10 mouse cellular contexts compared by ENCODE assay signal in the genomic region with DNA sequence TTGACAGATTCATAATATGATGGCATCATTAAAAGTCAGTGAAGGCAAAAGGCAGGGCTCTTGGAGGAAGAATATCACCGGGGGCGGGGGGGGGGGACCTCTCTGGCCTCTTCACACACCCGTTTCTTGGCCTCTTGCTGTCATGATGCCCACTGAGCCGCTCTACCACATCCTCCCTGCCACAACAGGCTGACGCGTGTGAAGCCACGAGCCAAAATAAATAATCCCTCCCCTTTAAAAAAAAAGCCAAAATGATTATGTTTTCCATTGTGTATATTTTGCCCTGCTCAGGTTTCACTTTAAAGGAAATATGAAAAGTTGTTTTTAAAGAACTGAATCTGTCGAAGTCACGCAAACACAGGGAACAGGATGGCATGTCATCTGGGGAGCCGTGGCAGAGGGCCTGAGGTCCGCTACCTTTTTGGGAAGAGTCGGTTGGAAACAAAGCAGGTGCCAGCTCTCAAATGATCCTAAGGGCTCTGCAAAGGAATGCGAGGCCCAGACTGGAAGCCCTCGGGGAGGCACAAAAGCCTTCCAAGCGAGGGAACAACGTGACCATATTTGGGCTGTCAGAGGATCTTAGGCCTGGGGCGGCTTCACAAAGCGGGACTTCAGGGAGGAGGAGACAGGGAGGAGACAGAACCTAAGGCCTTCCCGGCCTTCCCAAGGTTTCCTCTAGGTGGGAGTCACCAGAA. TPM values are rescaled to one million over a fixed set of nuclear protein-coding genes. Genes with fewer than 3 reads are reported as not detected.
DNase-seq lines count a peak whose midpoint lies in the region; ATAC-seq and TF ChIP-seq lines count a peak whose summit lies in the region.
"Had no signal": no experiment of that assay in that cellular context is flagged by ENCODE, and none has a peak within 500 bp of the region (broad histone marks: within the 10 kb centered on the region; RNA-seq: fewer than 3 reads in every experiment).

No protein-coding gene starts in this region.

- TF ChIP-seq CTCF in Patski (IDR thresholded peaks at IDR 0.05) = no peak

- no peak overlapping the region for H3K9ac ChIP-seq in limb, embryonic 12.5 days (replicated peaks)
- peak overlapping the region; percentile 70 for H3K9ac ChIP-seq in heart, embryonic 13.5 days

- 0 out of 2 replicates have a peak overlapping the region, but pooled peaks have one; percentile 41 for H3K27ac ChIP-seq in limb, embryonic 12.5 days
- no peak overlapping the region for H3K27ac ChIP-seq in limb, embryonic 10.5 days
- peak overlapping the region; percentile 90 for H3K27ac ChIP-seq in heart, embryonic 13.5 days (replicated peaks)

- ATAC-seq in limb, embryonic 12.5 days (ENCODE audit: insufficient number of reproducible peaks, insufficient read depth, low FRiP score, low TSS enrichment, low read depth) = no peak
- peak; percentile 58 for ATAC-seq in Patski
- peak; percentile 61; the same call in 1 of the 2 replicates for ATAC-seq in heart, embryonic 13.5 days (ENCODE audit: extremely low read depth, insufficient number of reproducible peaks, low FRiP score, low TSS enrichment)
- no peak for ATAC-seq in megakaryocyte-erythroid progenitor cell, adult 5-6 weeks (replicated peaks; ENCODE audit: low FRiP score, low TSS enrichment, poor library complexity, severe bottlenecking)
- no peak for ATAC-seq in cerebellum, adult (ENCODE audit: insufficient number of reproducible peaks, low FRiP score, low TSS enrichment)

- DNase-seq in limb, embryonic 10.5 days (ENCODE audit: low spot score) = no peak
- DNase-seq in Patski (ENCODE audit: low read depth, low spot score) = no peak
- DNase-seq in lung, postnatal 36 days = peak; percentile 58
- DNase-seq in right cerebral cortex, postnatal 25 days = no peak
- DNase-seq: cerebellum, postnatal 25 days; thymus, postnatal 14 days had no signal

- 72% methylated on average over 19 of the region's 19 CpGs for WGBS in limb, embryonic 12.5 days
- WGBS in limb, embryonic 10.5 days = 75% methylated on average over 19 of the region's 19 CpGs
- WGBS in heart, embryonic 13.5 days = 37% methylated on average over 19 of the region's 19 CpGs

- CTCF ChIA-PET in Patski (lab: Charles Lee) = no interaction called here

- in situ Hi-C loops in Patski (cut with MboI; ENCODE audit: low pct_unique_long_range_greater_than_20kb) = loop anchor here (10.0 kb wide), 1 partner anchor 47 kb away; no protein-coding TSS in a partner anchor

- peaks cover 64% of the 10 kb centered on the region for H3K4me1 ChIP-seq in limb, embryonic 12.5 days (replicated peaks)
- peaks cover 39% of the 10 kb centered on the region for H3K4me1 ChIP-seq in limb, embryonic 10.5 days
- H3K4me1 ChIP-seq in heart, embryonic 13.5 days = peaks cover 68% of the 10 kb centered on the region

- H3K27me3 ChIP-seq in limb, embryonic 12.5 days = no peaks in the 10 kb centered on the region
- H3K27me3 ChIP-seq in limb, embryonic 10.5 days (ENCODE audit: low read depth, poor library complexity, severe bottlenecking) = no peaks in the 10 kb centered on the region
- no peaks in the 10 kb centered on the region for H3K27me3 ChIP-seq in Patski
- no peaks in the 10 kb centered on the region for H3K27me3 ChIP-seq in heart, embryonic 13.5 days (replicated peaks)

- no peak overlapping the region for H3K4me2 ChIP-seq in limb, embryonic 12.5 days
- peak overlapping the region; percentile 40 for H3K4me2 ChIP-seq in heart, embryonic 13.5 days

- H3K36me3 ChIP-seq in limb, embryonic 12.5 days = peaks cover 63% of the 10 kb centered on the region
- H3K36me3 ChIP-seq in limb, embryonic 10.5 days = peaks cover 65% of the 10 kb centered on the region
- H3K36me3 ChIP-seq in heart, embryonic 13.5 days = peaks cover 57% of the 10 kb centered on the region

- no peaks in the 10 kb centered on the region for H3K9me3 ChIP-seq in limb, embryonic 12.5 days
- H3K9me3 ChIP-seq in limb, embryonic 10.5 days (replicated peaks) = no peaks in the 10 kb centered on the region
- no peaks in the 10 kb centered on the region for H3K9me3 ChIP-seq in heart, embryonic 13.5 days

- POLR2A ChIA-PET in Patski (lab: Charles Lee) = no interaction called here

- no peak overlapping the region for H3K4me3 ChIP-seq in limb, embryonic 12.5 days (replicated peaks)
- no peak overlapping the region for H3K4me3 ChIP-seq in limb, embryonic 10.5 days
- no peak overlapping the region for H3K4me3 ChIP-seq in heart, embryonic 13.5 days

RNA-seq across cellular contexts. Expression of a gene that starts 51.9 kb away (rescaled TPM):
- polyA plus RNA-seq in limb, embryonic 12.5 days (2016; fragmentation: Nextera tagmentation; extraction: Ambion mirVana) = 42.0 and 45.8 TPM in 2 replicates
- polyA plus RNA-seq in limb, embryonic 10.5 days (2016; fragmentation: Nextera tagmentation; extraction: Ambion mirVana) = 48.6 and 49.5 TPM in 2 replicates
- 279 TPM for polyA plus RNA-seq in Patski (2021)
- 39.5 and 40.4 TPM in 2 replicates for polyA plus RNA-seq in heart, embryonic 13.5 days (2015; fragmentation: Nextera tagmentation; extraction: Ambion mirVana)
- total RNA-seq in megakaryocyte-erythroid progenitor cell, adult 5-6 weeks (2014; fragmentation: Nextera tagmentation) = 0.96 and 7.6 TPM in 2 replicates
- 4.9 and 7.2 TPM in 2 replicates for total RNA-seq in megakaryocyte-erythroid progenitor cell, adult 5-6 weeks (2017)

Comparison
In these comparisons a context has a peak if more than half of its experiments do, and no peak if none do; other contexts are left out.
1. ATAC-seq: peak in Patski (single experiment) and heart, embryonic 13.5 days (single experiment); none in limb, embryonic 12.5 days (single experiment), megakaryocyte-erythroid progenitor cell, adult 5-6 weeks (single experiment) and cerebellum, adult (single experiment).